Mouse (Mus musculus) activated CD4-positive, CD25-positive, alpha-beta regulatory T cell, adult 4 months (primary cell): ENCODE measurements at regions not wholly inside any gene's neighbourhood (a gene's known extent, or its start where the extent isn't known, plus 50 kb on each side); places are given as distances from the start of the nearest gene placed in this dataset.

Source experiments
- ATAC-seq: one replicate; pipeline ENCODE4 v1.8.0; 2017

DNA sequence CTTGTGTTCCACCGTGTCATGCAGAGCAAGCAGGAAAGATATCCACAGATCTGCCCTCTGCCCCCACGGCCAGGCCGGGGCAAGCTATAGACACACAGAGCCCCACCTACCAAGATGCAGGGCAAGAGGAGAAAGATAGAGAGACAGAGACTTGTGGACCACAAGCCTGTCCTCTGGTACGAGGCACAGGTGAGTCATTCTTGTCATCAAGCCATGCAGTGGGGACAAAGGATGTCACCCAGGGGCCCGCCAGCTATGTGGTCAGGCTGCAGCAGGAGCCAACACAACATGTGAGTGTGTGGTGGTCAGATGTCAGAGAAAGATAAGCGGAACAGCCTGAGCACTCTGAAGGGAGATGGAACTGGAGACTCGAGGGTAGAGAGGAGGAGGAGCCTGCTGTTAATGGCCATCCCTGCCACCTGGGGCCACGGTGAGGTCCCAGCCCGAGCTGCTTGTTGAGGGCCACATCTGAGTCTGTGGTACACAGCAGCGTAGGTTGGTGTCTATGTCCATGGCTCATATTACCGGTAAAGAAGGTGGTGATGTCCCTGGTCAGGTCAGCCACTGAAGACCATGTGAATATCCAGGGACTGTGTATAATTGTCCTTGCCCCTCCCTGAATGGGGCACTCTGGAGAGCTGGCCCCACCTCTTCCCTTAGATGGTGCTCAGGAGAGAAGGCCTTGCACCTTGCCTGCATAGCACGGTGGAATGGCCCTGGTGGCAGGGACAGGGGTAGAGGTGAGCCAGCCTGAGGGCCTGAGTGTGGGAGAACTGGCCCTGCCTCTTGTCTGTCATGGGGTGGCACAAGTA is 226.2 kb upstream of the Krr1 start:
- ATAC-seq, result no peak

DNA sequence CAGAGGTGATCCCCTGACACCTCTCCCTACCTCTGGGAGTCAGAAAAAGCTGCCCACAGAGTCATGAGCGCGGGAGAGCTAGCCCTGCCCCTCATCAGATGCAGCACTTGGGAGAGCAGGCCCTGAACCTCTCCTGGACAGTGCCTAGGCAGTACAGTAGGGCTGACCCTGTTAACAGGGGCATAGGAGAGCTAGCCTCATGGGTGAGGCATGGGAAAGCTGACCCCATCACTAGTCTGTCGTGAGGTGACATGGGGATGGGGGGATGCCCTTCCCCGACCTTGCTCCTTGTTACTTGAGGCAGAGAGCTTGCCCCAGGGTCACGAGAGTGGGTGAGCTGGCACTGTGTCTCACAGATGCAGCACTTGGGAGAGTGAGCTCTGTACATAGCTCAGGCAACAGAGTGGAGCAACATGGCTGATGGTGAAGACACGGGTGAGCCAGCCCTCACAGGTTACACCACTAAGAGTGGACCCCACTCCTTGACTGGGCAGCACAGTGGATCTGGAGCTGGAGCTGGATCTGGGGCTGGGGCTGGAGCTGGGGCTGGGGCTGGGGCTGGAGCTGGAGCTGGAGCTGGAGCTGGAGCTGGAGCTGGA is 225.5 kb upstream of the Krr1 start:
- no peak for ATAC-seq

GRCm38 (mm10) chr10:111748482-111748881 is 224.0 kb upstream of the Krr1 start:
- no peak for ATAC-seq

DNA sequence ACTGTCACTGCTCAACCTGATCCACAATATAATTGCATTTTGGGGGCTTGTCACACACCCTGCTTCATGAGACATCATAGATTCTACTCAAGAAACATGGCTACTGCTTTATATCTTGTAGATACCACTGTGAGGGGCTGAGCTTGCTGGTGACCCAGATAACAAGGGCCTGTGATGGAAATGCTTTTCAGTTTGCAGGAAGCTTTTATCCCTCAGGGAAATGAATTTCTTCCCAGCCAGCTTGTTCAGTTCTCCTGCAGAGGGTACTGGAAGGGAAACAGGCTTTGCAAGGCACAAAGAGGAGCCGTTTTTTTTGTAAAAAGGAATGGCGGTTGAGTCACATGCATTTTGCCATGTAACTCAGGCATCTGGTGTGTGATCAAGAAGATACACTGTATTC is 218.8 kb upstream of the Krr1 start:
- no peak for ATAC-seq

DNA sequence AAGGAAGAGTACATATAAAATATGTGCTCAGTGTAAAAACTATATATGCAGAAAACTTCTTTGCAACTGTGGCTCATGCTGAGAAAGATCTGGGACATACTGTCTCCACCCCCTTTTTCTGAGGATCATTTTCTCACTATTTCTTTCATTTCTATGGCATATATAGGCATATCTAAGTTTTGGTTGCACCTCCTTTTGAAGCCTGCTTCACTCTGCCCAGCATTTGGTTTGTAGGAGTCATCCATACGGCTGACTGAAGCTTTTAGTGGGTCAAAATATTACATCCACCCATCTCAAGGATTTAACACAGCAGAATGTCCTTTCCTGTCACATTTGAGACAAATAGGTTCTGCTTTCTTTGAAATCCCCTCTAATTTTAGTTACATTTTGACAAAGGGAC is 216.5 kb upstream of the Krr1 start:
- no peak for ATAC-seq

DNA sequence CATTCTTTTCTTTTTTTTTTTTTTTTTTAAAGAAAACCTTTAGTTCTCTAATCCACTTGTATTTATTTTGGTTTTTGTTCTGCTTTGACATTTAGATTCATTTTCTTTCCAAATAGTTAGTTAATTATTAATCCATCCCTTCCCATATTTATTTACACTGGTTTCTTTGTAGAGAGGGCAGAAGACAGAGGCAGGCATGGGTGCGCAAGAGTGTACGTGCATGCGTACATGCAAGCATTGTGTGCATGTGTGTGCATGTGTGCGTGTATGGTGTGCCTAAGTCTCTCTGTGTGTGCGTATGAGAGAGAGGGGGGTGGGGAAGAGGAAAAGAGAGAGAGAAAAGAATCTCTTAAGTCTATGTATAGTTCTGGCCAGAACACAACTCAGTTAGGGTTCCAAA is 215.9 kb upstream of the Krr1 start:
- ATAC-seq, result no peak

GRCm38 (mm10) chr10:111757689-111758088 is 214.8 kb upstream of the Krr1 start:
- ATAC-seq, result no peak

GRCm38 (mm10) chr10:111759505-111759904 is 213.0 kb upstream of the Krr1 start:
- no peak for ATAC-seq

DNA sequence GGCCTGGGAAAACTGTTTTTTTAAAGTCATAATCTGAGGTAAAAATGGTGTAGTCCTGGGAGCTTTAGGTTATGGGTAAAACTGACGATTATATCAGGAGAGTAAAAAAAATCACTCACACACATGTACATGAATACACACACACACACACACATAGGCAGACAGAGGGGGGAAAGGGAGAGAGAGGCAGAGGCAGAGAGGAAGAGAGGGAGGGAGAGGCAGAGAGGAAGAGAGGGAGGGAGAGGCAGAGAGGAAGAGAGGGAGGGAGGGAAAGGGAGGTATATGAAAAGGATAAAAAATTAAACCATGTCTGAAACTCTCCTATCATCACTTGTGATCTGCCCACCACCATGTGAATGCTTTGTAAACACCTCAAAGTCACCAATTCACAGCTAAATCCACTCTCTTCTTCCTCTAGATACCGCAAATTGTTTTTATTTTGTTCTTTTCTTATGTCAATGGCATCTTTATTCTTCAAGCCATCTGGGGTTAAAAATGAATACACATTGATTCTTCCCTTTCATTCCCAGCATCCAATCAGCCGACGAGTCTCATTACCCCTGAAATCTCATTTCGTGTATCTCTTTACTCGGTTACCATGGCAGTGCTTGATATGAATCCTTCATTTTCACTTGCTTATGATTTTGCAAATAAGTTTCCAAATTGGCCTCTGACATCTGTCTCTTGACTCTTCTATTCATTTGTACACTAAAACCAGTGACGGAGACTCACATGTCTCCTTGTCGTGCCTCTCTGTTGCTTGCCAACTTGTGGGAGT is 209.5 kb upstream of the Krr1 start:
- ATAC-seq, result no peak

DNA sequence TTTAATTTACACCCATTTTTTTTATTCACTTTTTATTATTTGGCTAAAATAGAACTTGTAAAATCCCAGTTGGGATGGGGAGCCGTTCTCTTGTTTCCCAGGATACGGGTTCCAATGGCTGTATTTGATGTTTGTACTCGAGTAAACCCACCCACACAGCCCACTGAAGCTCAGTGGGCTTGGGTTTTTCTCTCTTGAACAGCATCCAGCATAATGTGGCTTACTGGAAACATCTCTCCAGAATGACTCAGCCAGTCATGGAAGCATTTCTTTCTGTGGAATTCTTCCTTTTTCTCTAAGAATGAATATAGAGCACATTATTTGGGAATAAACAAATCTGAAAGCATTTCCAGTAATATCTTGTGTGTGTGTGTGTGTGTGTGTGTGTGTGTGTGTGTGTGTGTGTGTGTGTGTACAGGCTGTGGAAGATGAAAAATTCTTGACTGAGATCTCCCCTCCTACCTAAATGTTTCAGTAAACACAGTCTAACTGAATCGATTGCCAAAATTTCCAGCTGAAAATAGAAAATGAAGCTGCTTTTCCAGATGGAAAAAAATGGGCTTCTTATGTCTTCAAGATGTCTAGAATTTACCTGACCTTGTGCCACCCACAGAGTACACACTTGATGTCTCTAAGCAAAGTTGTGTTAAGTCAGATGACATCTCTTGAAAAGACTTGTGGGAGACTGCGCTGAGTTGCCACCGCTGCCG is 205.3 kb upstream of the Krr1 start:
- ATAC-seq, result no peak

- no peak for ATAC-seq
Observed at GRCm38 (mm10) chr10:111767813-111768455, 204.5 kb upstream of the Krr1 start.

DNA sequence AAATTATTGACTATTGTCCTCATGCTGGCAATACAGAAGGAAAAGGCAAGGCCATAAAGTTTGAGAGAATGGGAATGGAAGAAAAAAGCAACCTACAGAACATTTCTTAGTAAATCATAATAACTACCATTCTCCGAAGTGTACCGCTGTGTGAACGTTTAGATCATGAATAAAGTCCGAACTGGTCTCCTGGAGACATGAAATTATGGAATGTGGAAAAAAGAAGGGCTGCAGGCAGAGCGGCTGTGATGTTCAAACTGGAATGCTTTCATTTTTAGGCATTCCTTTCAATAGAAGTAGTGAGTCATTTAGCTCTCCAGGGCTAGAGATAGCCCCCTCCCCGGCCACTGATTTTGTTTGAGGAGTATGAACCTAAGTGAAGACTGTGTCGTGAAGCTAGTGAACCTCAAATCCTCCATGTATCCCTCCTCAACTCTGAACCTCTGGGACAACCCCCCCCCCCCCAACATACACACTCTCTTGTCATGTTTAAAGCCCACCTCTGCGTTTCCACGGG is 202.9 kb upstream of the Krr1 start:
- no peak for ATAC-seq

- ATAC-seq, result no peak
Observed at GRCm38 (mm10) chr10:111770027-111770426, 202.4 kb upstream of the Krr1 start.

- ATAC-seq, result no peak
Observed at GRCm38 (mm10) chr10:111771010-111771409, 201.5 kb upstream of the Krr1 start.

DNA sequence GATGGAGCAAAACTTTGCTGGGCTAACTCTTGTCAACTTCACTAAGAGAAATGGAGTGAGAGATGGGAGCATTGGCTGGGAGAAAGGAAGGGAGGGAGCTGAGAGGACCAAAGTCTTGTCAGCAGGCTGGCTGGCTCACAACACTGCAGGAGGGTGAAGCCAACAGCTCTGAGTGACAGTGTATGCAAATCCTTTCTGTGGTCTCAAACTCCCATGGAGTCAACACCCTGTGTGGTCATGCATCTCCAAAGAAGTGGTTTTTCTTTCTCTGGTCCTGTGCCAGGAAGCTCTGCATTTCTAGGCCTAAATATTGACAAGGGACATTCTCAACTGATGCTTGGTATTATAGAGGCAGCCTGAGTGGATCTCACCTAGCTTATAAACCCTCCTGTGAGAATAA is 194.9 kb upstream of the Krr1 start:
- ATAC-seq, result no peak

DNA sequence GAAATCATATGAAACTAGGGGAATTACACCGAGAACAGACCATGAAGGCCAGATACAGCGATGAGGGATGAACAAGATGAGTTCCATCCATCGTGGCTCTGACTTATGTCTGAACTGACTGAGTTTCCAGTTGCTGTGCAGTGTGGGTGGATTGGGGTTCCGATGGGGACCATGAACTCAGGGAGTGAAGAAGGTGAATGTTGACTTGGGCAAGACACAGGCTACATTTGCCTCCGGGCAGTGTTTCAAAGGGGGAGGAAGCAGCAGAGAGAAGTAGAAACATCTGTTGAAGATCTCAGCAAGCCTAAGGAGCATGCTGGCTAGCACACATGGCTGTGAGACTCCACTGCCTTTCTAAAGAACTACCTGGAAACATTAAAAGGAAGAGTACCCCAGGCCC is 194.4 kb upstream of the Krr1 start:
- ATAC-seq, result no peak

DNA sequence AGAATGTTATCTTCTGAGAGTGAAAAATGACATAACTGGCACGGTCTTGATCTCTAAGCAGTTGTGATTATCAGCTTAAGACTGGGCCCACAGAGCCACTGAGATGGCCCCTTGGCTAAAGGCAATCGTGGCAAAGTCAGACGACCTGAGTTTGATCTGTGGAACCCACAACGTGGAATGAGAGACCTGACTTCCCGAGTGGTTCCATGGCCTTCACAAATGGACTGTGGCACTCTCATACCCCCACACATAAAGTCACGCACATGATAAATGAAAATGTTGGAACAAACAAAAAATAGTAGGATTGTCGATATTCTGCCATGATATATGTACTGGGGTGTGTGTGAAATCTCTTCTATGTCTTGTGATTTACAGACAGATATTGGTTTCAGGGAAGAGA is 192.5 kb upstream of the Krr1 start:
- ATAC-seq, result no peak

- ATAC-seq, result no peak
Observed at GRCm38 (mm10) chr10:111782195-111782810, 190.2 kb upstream of the Krr1 start.

DNA sequence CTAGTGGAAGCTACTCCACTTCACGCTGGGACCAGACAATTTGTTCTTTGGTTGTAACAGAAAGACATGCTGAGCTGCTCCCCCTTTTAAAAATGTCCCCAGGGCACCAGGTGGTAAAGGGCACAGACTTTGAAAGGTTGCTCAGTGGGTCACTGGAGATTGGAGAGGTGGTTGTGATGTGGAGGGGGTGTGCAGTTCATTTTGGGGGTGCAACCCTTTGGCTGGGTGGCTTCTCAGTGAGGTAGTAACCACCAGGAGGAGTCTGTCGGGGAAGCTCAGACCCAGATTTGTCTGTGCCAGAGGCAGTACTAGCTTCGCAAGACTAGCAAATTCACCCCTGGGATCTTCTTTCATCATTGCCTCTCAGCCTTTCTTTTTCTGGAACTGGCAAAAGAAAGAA is 189.0 kb upstream of the Krr1 start:
- no peak for ATAC-seq

GRCm38 (mm10) chr10:111784065-111784853 is 188.2 kb upstream of the Krr1 start:
- ATAC-seq, result no peak

GRCm38 (mm10) chr10:111787175-111787574 is 185.3 kb upstream of the Krr1 start:
- no peak for ATAC-seq
